Mouse (Mus musculus): ENCODE data around the gene E2f3. TPM values are rescaled to one million over a fixed set of nuclear protein-coding genes. Genes with fewer than 3 reads are reported as not detected.

E2f3 gene
- polyA plus RNA-seq, 2 experiments: 10.2 to 23.6 TPM

DNA sequence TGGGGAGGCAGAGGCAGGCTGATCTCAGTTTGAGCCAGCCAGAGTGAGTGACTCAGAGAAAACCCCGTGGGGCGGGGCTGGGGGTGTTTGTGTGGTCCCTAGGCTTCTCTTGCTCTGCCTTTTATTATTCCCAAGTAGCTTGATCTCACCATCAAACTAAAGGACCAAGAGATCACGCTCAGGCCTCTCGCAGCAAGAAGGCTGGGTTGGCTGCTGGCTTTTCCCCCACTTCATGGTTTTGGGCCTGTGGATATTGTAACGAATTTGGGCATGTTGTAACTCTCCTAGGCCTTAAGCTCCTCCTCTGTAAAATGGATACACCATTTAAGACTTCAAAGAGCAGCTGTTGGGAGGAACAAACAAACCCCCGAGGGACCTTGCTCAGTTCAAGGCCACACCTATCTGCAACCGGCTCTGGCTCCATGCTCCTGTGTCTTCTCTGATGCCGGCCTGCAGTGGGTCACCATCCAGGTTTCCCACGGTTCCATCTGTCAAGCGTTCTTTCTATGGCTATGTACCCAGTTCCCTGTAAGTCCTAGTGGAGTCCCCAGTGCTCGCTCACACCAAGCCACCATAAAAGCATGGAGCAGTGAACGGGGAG lies 28.9 kb downstream of the E2f3 start:
- no peaks in the 10 kb centered on the region for H3K27me3 ChIP-seq (ENCODE audit: control insufficient read depth, insufficient read depth, low read length)
- no peak overlapping the region for H3K4me2 ChIP-seq (replicated peaks; ENCODE audit: low read depth, low read length, severe bottlenecking)
- no peak for ATAC-seq (ENCODE audit: low FRiP score, low read depth)
- no peak for DNase-seq (ENCODE audit: low spot score)
- no peak overlapping the region for H3K4me3 ChIP-seq (replicated peaks; ENCODE audit: low read length)
- WGBS: 80% methylated on average over 12 of the region's 12 CpGs
- H3K27ac ChIP-seq (replicated peaks; ENCODE audit: low read depth, low read length): no peak overlapping the region
- no peak overlapping the region for H3K9ac ChIP-seq (ENCODE audit: low read depth, low read length, severe bottlenecking)
- 0 out of 2 replicates have a peak, but pooled peaks cover 3% of the 10 kb centered on the region for H3K4me1 ChIP-seq (ENCODE audit: control insufficient read depth, insufficient read depth, low read length)
- 0 out of 2 replicates have a peak, but pooled peaks cover 4% of the 10 kb centered on the region for H3K9me3 ChIP-seq (ENCODE audit: control insufficient read depth, low read length)
- no peak for TF ChIP-seq POLR2A (IDR thresholded peaks at IDR 0.05; ENCODE audit: borderline replicate concordance, extremely low read depth, insufficient read depth, insufficient read length)
- no peaks in the 10 kb centered on the region for H3K36me3 ChIP-seq (ENCODE audit: control insufficient read depth, insufficient read depth, low read length)

DNA sequence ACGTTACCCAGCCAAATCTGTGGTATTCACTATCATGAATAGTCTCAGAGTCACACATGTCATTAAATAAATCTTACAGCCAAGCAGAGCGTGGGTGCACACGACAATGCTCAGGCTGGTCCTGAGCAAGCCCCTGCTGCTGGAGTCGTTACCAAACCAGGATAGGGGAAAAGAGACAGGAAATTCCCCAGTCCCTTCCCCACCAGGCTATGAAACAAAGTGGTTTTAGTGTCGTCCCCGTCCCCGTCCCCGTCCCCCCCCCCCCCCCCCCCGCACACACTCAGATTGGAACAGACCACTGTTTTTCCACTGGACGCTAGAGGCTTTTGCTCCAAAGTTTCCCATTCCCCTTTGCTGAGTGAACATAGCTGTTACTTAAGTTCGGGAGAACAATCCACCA lies 30.6 kb downstream of the E2f3 start:
- WGBS: 64% methylated on average over 9 of the region's 11 CpGs

DNA sequence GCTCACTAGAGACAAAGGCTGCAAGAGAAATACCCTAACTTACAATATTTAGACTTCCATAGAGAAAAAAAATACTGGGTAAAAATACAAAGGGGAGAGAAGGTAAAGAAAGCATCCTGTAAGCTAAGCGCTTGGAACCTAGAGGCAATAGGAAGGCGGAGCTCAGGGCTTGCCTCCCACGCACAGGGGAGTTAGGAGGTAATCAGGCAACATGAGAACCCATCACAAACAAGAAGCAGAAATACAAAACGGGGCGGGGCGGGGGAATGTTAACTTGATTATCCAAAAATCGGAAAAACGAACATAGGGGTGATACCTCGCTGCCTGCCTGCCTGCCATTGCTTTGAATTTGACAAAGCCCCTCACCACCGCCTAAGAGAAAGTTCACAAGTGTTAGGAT lies 31.1 kb downstream of the E2f3 start:
- H3K4me2 ChIP-seq (replicated peaks; ENCODE audit: low read depth, low read length, severe bottlenecking): no peak overlapping the region
- ATAC-seq (ENCODE audit: low FRiP score, low read depth) (no peak), DNase-seq (ENCODE audit: low spot score) (no peak)
- TF ChIP-seq POLR2A (IDR thresholded peaks at IDR 0.05; ENCODE audit: borderline replicate concordance, extremely low read depth, insufficient read depth, insufficient read length): no peak
- no peak overlapping the region for H3K27ac ChIP-seq (replicated peaks; ENCODE audit: low read depth, low read length)
- H3K9ac ChIP-seq (ENCODE audit: low read depth, low read length, severe bottlenecking): no peak overlapping the region
- H3K9me3 ChIP-seq (ENCODE audit: control insufficient read depth, low read length): 0 out of 2 replicates have a peak, but pooled peaks cover 4% of the 10 kb centered on the region
- H3K4me1 ChIP-seq (ENCODE audit: control insufficient read depth, insufficient read depth, low read length): 0 out of 2 replicates have a peak, but pooled peaks cover 3% of the 10 kb centered on the region
- H3K27me3 ChIP-seq (ENCODE audit: control insufficient read depth, insufficient read depth, low read length): no peaks in the 10 kb centered on the region
- WGBS: 92% methylated on average over 10 of the region's 10 CpGs
- 0 out of 2 replicates have a peak, but pooled peaks cover 4% of the 10 kb centered on the region for H3K36me3 ChIP-seq (ENCODE audit: control insufficient read depth, insufficient read depth, low read length)
- no peak overlapping the region for H3K4me3 ChIP-seq (replicated peaks; ENCODE audit: low read length)

More for the DNA sequence above, 30.6 kb downstream of the E2f3 start:
- Histone ChIP-seq H3K4me2 (replicated peaks; ENCODE audit: low read depth, low read length, severe bottlenecking) (no peak overlapping the region), H3K9ac (ENCODE audit: low read depth, low read length, severe bottlenecking) (no peak overlapping the region), H3K9me3 (ENCODE audit: control insufficient read depth, low read length) (0 out of 2 replicates have a peak, but pooled peaks cover 4% of the 10 kb centered on the region), H3K4me1 (ENCODE audit: control insufficient read depth, insufficient read depth, low read length) (0 out of 2 replicates have a peak, but pooled peaks cover 3% of the 10 kb centered on the region), H3K4me3 (replicated peaks; ENCODE audit: low read length) (no peak overlapping the region), H3K36me3 (ENCODE audit: control insufficient read depth, insufficient read depth, low read length) (0 out of 2 replicates have a peak, but pooled peaks cover 4% of the 10 kb centered on the region), H3K27ac (replicated peaks; ENCODE audit: low read depth, low read length) (no peak overlapping the region), H3K27me3 (ENCODE audit: control insufficient read depth, insufficient read depth, low read length) (no peaks in the 10 kb centered on the region)
- DNase-seq (ENCODE audit: low spot score) (no peak), ATAC-seq (ENCODE audit: low FRiP score, low read depth) (no peak)
- no peak for TF ChIP-seq POLR2A (IDR thresholded peaks at IDR 0.05; ENCODE audit: borderline replicate concordance, extremely low read depth, insufficient read depth, insufficient read length)

DNA sequence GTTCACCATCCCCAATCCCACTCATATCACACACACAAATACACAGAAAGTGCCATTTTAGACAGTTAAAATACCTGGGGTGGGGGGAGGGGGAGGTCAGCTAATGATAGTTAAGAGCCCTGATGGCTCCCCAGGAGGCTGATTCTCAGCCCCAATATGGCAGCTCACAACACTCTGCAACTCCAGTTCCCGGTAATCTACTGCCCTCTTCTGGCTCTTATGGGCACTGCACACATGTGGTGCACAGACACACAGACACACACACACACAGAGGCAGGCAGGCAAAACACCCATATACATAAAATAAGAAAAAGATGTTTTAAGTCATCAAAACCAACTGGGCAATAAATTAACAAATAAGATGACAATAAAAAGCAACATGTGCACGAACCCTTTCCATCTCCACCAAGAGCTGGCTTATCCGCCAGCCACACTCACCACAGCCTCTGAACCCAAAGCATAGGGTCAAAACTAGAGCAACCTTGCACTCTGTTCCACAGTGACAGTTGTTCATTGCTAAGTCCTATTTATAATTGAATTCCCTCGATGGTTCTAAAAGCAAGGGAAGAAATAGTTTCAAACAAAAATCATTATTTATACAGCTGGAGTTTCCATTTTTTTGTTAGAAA lies 32.3 kb downstream of the E2f3 start:
- TF ChIP-seq POLR2A (IDR thresholded peaks at IDR 0.05; ENCODE audit: borderline replicate concordance, extremely low read depth, insufficient read depth, insufficient read length): no peak
- Histone ChIP-seq H3K4me1 (ENCODE audit: control insufficient read depth, insufficient read depth, low read length) (0 out of 2 replicates have a peak, but pooled peaks cover 3% of the 10 kb centered on the region), H3K4me3 (replicated peaks; ENCODE audit: low read length) (no peak overlapping the region), H3K27me3 (ENCODE audit: control insufficient read depth, insufficient read depth, low read length) (no peaks in the 10 kb centered on the region), H3K27ac (replicated peaks; ENCODE audit: low read depth, low read length) (no peak overlapping the region), H3K9me3 (ENCODE audit: control insufficient read depth, low read length) (0 out of 2 replicates have a peak, but pooled peaks cover 4% of the 10 kb centered on the region), H3K4me2 (replicated peaks; ENCODE audit: low read depth, low read length, severe bottlenecking) (no peak overlapping the region), H3K9ac (ENCODE audit: low read depth, low read length, severe bottlenecking) (no peak overlapping the region), H3K36me3 (ENCODE audit: control insufficient read depth, insufficient read depth, low read length) (0 out of 2 replicates have a peak, but pooled peaks cover 4% of the 10 kb centered on the region)
- 80% methylated on average over 4 of the region's 4 CpGs for WGBS
- DNase-seq (ENCODE audit: low spot score) (no peak), ATAC-seq (ENCODE audit: low FRiP score, low read depth) (no peak)

DNA sequence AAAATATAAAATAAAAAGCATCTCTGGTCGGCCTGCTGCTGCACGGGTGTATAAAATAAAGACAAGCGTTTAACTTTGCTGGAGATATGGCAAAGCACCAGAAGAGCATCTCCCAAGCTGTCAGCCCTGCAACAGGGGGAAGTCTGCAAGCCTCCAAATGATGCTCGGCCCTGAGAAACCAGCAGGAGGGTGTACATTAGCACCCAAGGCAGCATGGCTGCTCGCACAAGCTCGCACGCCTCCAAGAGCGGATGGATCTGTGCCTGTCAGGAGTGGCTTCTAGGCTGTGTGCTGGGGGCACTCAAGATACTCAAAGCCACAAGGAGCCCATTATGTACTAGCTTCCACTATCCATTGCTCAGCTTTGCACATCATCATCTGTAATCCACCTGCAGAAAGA lies 39.8 kb downstream of the E2f3 start:
- Histone ChIP-seq H3K4me3 (replicated peaks; ENCODE audit: low read length) (no peak overlapping the region), H3K9ac (ENCODE audit: low read depth, low read length, severe bottlenecking) (no peak overlapping the region), H3K9me3 (ENCODE audit: control insufficient read depth, low read length) (no peaks in the 10 kb centered on the region), H3K27ac (replicated peaks; ENCODE audit: low read depth, low read length) (no peak overlapping the region), H3K4me1 (ENCODE audit: control insufficient read depth, insufficient read depth, low read length) (peaks cover 6% of the 10 kb centered on the region; the same call in 1 of the 2 replicates), H3K36me3 (ENCODE audit: control insufficient read depth, insufficient read depth, low read length) (peaks cover 8% of the 10 kb centered on the region; the same call in 1 of the 2 replicates), H3K27me3 (ENCODE audit: control insufficient read depth, insufficient read depth, low read length) (no peaks in the 10 kb centered on the region), H3K4me2 (replicated peaks; ENCODE audit: low read depth, low read length, severe bottlenecking) (no peak overlapping the region)
- ATAC-seq (ENCODE audit: low FRiP score, low read depth): no peak
- 76% methylated on average over 8 of the region's 8 CpGs for WGBS
- no peak for TF ChIP-seq POLR2A (IDR thresholded peaks at IDR 0.05; ENCODE audit: borderline replicate concordance, extremely low read depth, insufficient read depth, insufficient read length)
- no peak for DNase-seq (ENCODE audit: low spot score)

Data from limb, embryonic 14.5 days (tissue).